Mouse (Mus musculus) kidney, postnatal 0 days (tissue): ENCODE measurements at regions not wholly inside any gene's neighbourhood (a gene's known extent, or its start where the extent isn't known, plus 50 kb on each side); places are given as distances from the start of the nearest gene placed in this dataset.

Experiments
- ATAC-seq: fragments of 200-750 bp; cut with Nextera tagmentation; replicated peaks from 2 replicates; pipeline ENCODE4 v1.8.0; 2017; ENCODE audit warnings: low read depth, moderate number of reproducible peaks, moderate TSS enrichment, moderate library complexity; ENCODE audit not compliant: low FRiP score
- DNase-seq: peaks from one replicate; pipeline ENCODE4 v3.0.0-alpha.2; 2016; ENCODE audit warnings: low spot score
- H3K27ac ChIP-seq: fragments of 300-500 bp; sonication (generic); 2 replicates; pipeline ENCODE4 v1.5.1; 2014; ENCODE audit warnings: mild to moderate bottlenecking
- H3K27me3 ChIP-seq: fragments of 300-500 bp; sonication (generic); 2 replicates; pipeline ENCODE4 v1.6.1; 2014; ENCODE audit warnings: low read length, mixed read lengths; ENCODE audit not compliant: insufficient read depth
- H3K36me3 ChIP-seq: fragments of 300-500 bp; sonication (generic); 2 replicates; pipeline ENCODE4 v1.6.1; 2014; ENCODE audit warnings: low read length, mixed read lengths; ENCODE audit not compliant: insufficient read depth
- H3K4me1 ChIP-seq: fragments of 300-500 bp; sonication (generic); replicated peaks from 2 replicates; pipeline ENCODE4 v1.6.1; 2014; ENCODE audit warnings: antibody characterized with exemption, low read length, mixed read lengths; ENCODE audit not compliant: insufficient read depth
- H3K4me2 ChIP-seq: fragments of 300-500 bp; sonication (generic); 2 replicates; pipeline ENCODE4 v1.6.1; 2014; ENCODE audit warnings: mild to moderate bottlenecking, low read length, moderate library complexity, mixed read lengths
- H3K4me3 ChIP-seq: fragments of 300-500 bp; sonication (generic); replicated peaks from 2 replicates; pipeline ENCODE4 v1.5.1; 2014; ENCODE audit warnings: low read depth, low read length
- H3K9ac ChIP-seq: fragments of 300-500 bp; sonication (generic); 2 replicates; pipeline ENCODE4 v1.6.1; 2014; ENCODE audit warnings: low read depth, low read length
- H3K9me3 ChIP-seq: fragments of 300-500 bp; sonication (generic); replicated peaks from 2 replicates; pipeline ENCODE4 v1.6.1; 2016; ENCODE audit warnings: low read length, inconsistent platforms, mixed read lengths
- CTCF ChIP-seq: IDR thresholded peaks from 2 replicates; pipeline ENCODE4 v1.5.1; 2016; ENCODE audit warnings: antibody characterized with exemption, low read depth, mild to moderate bottlenecking, moderate library complexity
- WGBS: fragments of 180-500 bp; shearing (Covaris S2); extraction: QIAGEN DNeasy Blood & Tissue Kit; methylation state at CpG from one replicate; pipeline ENCODE4 v1.1.7; 2014; 5-methylcytosine and 5-hydroxymethylcytosine counted together

DNA sequence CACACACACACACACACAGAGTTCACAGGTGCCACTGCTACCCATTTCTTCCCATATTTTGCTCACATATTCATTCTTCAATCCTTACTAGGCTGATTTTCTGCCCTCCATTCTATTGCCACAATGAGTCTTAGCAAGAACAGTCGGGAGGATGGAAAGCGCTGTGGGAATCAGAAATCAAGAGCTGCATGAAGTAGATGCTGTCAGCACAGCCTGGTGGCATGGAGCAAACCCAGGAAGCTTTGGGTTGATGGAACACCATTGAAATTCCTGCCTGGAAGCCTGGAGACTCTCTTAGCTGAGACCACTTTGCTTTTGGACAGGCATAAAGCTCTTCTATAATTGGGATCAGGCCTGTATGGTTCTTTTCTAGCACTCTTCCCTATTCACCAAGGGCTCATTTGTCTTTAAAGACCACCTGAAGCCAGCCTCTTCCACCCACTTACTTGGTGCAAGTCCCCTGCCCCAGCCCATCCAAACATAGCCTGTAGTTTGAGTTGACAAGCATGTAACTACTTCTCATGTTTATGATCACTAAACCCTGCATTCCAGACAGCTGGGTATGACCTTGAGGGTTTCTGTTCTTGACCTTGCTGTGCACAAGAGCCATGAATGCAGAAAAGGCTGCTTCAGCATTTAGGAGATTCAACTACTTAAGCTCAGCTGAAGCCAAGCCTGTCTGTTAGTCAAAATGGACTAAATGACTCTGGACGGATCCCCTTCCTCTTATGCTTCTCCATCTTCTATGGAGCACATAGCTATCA is 537.4 kb downstream of the Slc4a3 start:
- no peaks in the 10 kb centered on the region for H3K4me1 ChIP-seq
- DNase-seq (no peak), ATAC-seq (no peak)
- no peak overlapping the region for H3K4me2 ChIP-seq
- no peaks in the 10 kb centered on the region for H3K27me3 ChIP-seq
- no peak overlapping the region for H3K4me3 ChIP-seq
- 88% methylated on average over 3 of the region's 3 CpGs for WGBS
- TF ChIP-seq CTCF = no peak
- no peak overlapping the region for H3K9ac ChIP-seq
- H3K36me3 ChIP-seq = no peaks in the 10 kb centered on the region
- no peak overlapping the region for H3K27ac ChIP-seq
- no peaks in the 10 kb centered on the region for H3K9me3 ChIP-seq

DNA sequence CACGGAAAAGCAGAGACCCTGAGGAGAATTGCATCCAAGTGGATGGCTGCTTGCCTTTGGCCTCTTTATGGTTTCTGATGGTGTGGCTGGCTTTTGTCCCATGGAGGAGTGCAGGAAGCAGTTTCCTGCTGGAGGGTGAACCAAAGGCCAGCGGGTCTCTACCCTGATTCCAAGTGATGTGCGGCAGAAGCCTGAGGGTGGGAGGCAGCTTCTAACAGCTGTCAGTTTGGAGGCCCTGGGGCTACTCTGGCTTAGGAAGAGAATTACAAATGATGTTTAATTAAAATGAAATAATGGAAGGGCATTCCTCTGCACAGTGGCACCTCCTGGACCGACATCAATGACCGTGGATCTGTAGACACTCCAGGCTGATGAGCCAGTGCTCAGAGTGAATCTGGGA is 545.0 kb downstream of the Slc4a3 start:
- Histone ChIP-seq H3K36me3 (no peaks in the 10 kb centered on the region), H3K9ac (no peak overlapping the region), H3K4me3 (no peak overlapping the region), H3K4me1 (no peaks in the 10 kb centered on the region), H3K27ac (no peak overlapping the region), H3K9me3 (no peaks in the 10 kb centered on the region), H3K27me3 (no peaks in the 10 kb centered on the region), H3K4me2 (no peak overlapping the region)
- ATAC-seq = no peak
- no peak for DNase-seq
- 30% methylated on average over 5 of the region's 5 CpGs for WGBS
- TF ChIP-seq CTCF = no peak

DNA sequence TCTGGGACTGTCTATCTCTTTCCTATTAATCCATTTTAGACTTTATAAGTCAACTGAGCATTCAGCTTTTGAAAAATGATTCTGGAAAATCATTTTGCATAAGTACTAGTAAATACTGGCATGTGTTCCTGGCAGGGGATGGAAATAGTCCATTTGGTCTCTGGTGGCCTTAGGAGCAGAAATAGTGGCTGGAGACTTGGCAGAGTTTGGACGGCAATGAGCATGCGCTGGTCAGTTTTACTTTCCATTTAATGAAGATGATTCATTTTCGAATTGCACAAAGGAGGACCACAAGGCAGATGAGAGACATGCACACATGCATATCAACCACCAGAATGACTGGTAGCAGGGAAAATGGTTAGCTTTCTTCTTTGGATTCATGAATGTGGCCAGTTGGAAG is 567.2 kb downstream of the Slc4a3 start:
- H3K9ac ChIP-seq = no peak overlapping the region
- TF ChIP-seq CTCF = no peak
- no peak overlapping the region for H3K4me3 ChIP-seq
- H3K36me3 ChIP-seq = no peaks in the 10 kb centered on the region
- H3K27ac ChIP-seq = no peak overlapping the region
- ATAC-seq (no peak), DNase-seq (no peak)
- H3K9me3 ChIP-seq = no peaks in the 10 kb centered on the region
- H3K4me1 ChIP-seq = no peaks in the 10 kb centered on the region
- 86% methylated on average over 3 of the region's 3 CpGs for WGBS
- no peaks in the 10 kb centered on the region for H3K27me3 ChIP-seq
- no peak overlapping the region for H3K4me2 ChIP-seq

DNA sequence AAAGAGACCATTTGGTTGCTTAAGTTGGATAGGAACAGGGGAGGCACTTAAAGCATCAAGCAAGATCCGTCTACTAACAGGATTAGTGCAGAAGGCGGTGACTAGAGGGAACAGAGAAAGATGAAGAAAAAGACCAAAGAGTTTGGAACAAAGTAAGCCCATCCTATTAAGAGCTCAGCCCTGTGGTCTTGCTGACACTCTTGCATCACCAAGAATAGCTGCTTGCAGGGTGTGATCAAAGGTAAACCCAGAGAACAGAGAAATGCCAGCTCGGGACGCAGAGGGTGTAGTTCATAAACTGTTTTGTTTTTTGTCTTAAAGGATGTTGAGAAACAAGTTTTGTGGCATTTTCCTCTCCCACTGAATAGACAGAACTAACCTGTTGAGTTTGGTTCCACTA is 574.8 kb downstream of the Slc4a3 start:
- H3K27me3 ChIP-seq = no peaks in the 10 kb centered on the region
- H3K9ac ChIP-seq = no peak overlapping the region
- H3K4me2 ChIP-seq = no peak overlapping the region
- no peak for ATAC-seq
- no peak for TF ChIP-seq CTCF
- H3K9me3 ChIP-seq = no peaks in the 10 kb centered on the region
- H3K4me1 ChIP-seq = no peaks in the 10 kb centered on the region
- H3K4me3 ChIP-seq = no peak overlapping the region
- WGBS = 70% methylated on average over 4 of the region's 4 CpGs
- no peak overlapping the region for H3K27ac ChIP-seq
- H3K36me3 ChIP-seq = no peaks in the 10 kb centered on the region
- no peak for DNase-seq

DNA sequence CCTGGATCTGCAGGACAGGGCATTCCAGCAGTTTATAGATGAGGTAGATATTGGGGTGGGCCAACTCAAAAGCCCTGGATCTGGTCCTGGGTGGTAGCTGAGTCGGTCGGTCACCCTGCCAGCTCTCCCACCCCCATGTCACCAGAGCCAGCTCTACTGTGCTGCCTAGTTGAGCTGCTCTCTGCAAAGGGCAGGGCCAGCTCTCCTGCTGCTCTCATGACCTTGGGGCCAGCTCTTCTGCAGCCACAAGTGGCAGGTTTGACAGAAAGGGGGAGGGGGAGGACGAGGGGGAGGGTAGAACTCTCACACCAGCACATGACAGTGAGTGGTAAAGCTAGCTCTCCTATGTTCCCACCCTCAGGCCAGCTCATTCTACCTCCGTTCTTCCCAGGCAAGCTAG is 584.3 kb downstream of the Slc4a3 start:
- 40% methylated on average over 4 of the region's 4 CpGs for WGBS
- H3K27ac ChIP-seq = no peak overlapping the region

DNA sequence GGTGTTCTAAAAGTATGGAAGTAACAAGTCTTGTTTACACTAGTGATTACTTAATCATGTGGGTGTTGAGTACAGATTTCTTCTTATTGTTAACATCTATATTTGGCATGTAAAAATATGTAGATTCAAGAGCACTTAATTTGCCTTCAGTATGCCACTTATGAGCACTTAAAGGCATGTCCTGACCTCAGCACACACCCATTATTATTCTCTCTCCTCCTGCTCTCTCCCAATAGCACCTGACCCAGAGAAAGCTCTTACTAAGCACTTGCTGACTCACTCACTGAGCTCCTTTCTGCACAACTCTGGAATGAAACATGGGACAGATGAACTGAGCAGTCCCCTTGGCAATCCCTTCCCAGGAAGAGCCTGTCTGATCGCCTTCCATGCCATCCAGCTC is 590.7 kb downstream of the Slc4a3 start:
- no peak overlapping the region for H3K9ac ChIP-seq
- 82% methylated on average over 1 of the region's 1 CpGs for WGBS

More for the DNA sequence above, 584.3 kb downstream of the Slc4a3 start:
- Histone ChIP-seq H3K9me3 (no peaks in the 10 kb centered on the region), H3K36me3 (no peaks in the 10 kb centered on the region), H3K4me3 (no peak overlapping the region), H3K4me1 (no peaks in the 10 kb centered on the region), H3K4me2 (no peak overlapping the region), H3K27me3 (no peaks in the 10 kb centered on the region), H3K9ac (no peak overlapping the region)
- no peak for TF ChIP-seq CTCF
- ATAC-seq (no peak), DNase-seq (no peak)

DNA sequence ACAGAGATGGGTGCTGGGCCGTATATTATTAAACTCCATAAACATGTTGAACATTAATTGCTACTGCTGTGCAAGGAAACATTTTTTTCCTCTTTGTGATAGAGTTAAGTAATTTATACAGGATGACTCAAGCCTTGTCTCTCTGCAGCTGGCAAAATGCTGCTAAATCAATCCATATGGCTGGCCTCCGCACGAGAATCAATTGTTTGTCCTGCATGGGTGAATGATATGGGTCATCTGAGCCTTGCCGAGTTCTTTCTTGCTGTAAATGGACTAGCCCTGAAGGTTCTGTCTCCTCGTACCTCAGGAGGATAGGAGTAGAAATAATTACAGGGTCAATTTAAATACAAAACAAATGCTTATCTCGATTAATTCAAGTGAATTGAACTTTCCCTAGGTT is 591.6 kb downstream of the Slc4a3 start:
- 35% methylated on average over 6 of the region's 6 CpGs for WGBS

More for the DNA sequence above, 590.7 kb downstream of the Slc4a3 start:
- no peaks in the 10 kb centered on the region for H3K4me1 ChIP-seq
- ATAC-seq (no peak), DNase-seq (no peak)
- no peaks in the 10 kb centered on the region for H3K36me3 ChIP-seq
- no peak overlapping the region for H3K4me2 ChIP-seq
- no peak overlapping the region for H3K27ac ChIP-seq
- H3K4me3 ChIP-seq = no peak overlapping the region
- no peaks in the 10 kb centered on the region for H3K27me3 ChIP-seq
- no peak for TF ChIP-seq CTCF
- H3K9me3 ChIP-seq = no peaks in the 10 kb centered on the region

More for the DNA sequence above, 591.6 kb downstream of the Slc4a3 start:
- Histone ChIP-seq H3K4me1 (no peaks in the 10 kb centered on the region), H3K9ac (no peak overlapping the region), H3K27ac (no peak overlapping the region), H3K9me3 (no peaks in the 10 kb centered on the region), H3K36me3 (no peaks in the 10 kb centered on the region), H3K4me2 (no peak overlapping the region), H3K4me3 (no peak overlapping the region), H3K27me3 (no peaks in the 10 kb centered on the region)
- ATAC-seq (no peak), DNase-seq (no peak)
- TF ChIP-seq CTCF = no peak
